Mouse (Mus musculus): Measurements from ENCODE around the gene Cmtm4. TPM values are rescaled to one million over a fixed set of nuclear protein-coding genes. Genes with fewer than 3 reads are reported as not detected.
A peak's percentile ranks its signal among the peaks of the same experiment; 100 is the strongest.
"Not testable (repeated sequence)": the region's sequence is repeated elsewhere in the genome, so short reads cannot be mapped to it uniquely, and the experiment has no call there.

Cmtm4 gene
- total RNA-seq, 2 experiments from 2014 or later: 47.2 to 48.3 TPM

- peak; percentile 81 for DNase-seq
- intact Hi-C loops (cut with DNase I): loop anchor here (5.0 kb wide), 1 partner anchor 101 kb away; the partner anchor contains the start of gene Dync1li2
Observed at GRCm38 (mm10) chr8:104341106-104341561, 54.5 kb downstream of the Cmtm4 start.

- DNase-seq: peak; percentile 84
- intact Hi-C loops (cut with DNase I): loop anchor here (5.0 kb wide), 1 partner anchor 102 kb away; the partner anchor contains the start of gene Dync1li2
Observed at GRCm38 (mm10) chr8:104340233-104341105, 55.1 kb downstream of the Cmtm4 start.

- intact Hi-C loops (cut with DNase I): loop anchor here (5.0 kb wide), 1 partner anchor 102 kb away; the partner anchor contains the start of gene Dync1li2
- no peak for DNase-seq
Observed at GRCm38 (mm10) chr8:104339983-104340232, 55.7 kb downstream of the Cmtm4 start.

- peak; percentile 59 for DNase-seq
Observed at GRCm38 (mm10) chr8:104339229-104339982, 56.2 kb downstream of the Cmtm4 start, which contains the start of gene Cmtm3. Gene Cmtm3 (plus strand): TSS chr8:104339410.

GRCm38 (mm10) chr8:104337890-104338289 is 57.7 kb downstream of the Cmtm4 start:
- intact Hi-C loops (cut with DNase I): no loop called here
- DNase-seq: no peak

More at GRCm38 (mm10) chr8:104339229-104339982, 56.2 kb downstream of the Cmtm4 start, which contains the start of gene Cmtm3:
- intact Hi-C loops (cut with DNase I): no loop called here

- no peak for DNase-seq
- intact Hi-C loops (cut with DNase I): no loop called here
Observed at GRCm38 (mm10) chr8:104336806-104337205, 58.8 kb downstream of the Cmtm4 start.

GRCm38 (mm10) chr8:104334196-104334595 is 61.4 kb downstream of the Cmtm4 start:
- intact Hi-C loops (cut with DNase I): no loop called here
- no peak for DNase-seq

- DNase-seq: no peak
- intact Hi-C loops (cut with DNase I): no loop called here
Observed at GRCm38 (mm10) chr8:104333786-104334185, 61.8 kb downstream of the Cmtm4 start.

- intact Hi-C loops (cut with DNase I): no loop called here
Observed at GRCm38 (mm10) chr8:104332665-104333631, 62.7 kb downstream of the Cmtm4 start.

GRCm38 (mm10) chr8:104321930-104322329 is 73.7 kb downstream of the Cmtm4 start, which contains the start of gene Cmtm2b:
Gene Cmtm2b (plus strand): TSS chr8:104322230.
- DNase-seq; intact Hi-C loops (cut with DNase I): not testable (repeated sequence)

More at GRCm38 (mm10) chr8:104332665-104333631, 62.7 kb downstream of the Cmtm4 start:
- no peak for DNase-seq

GRCm38 (mm10) chr8:104321267-104321666 is 74.3 kb downstream of the Cmtm4 start, which contains the start of gene Gm11020:
Gene Gm11020 (plus strand): TSS chr8:104321567.
- DNase-seq; intact Hi-C loops (cut with DNase I): not testable (repeated sequence)

GRCm38 (mm10) chr8:104313311-104313710 is 82.3 kb downstream of the Cmtm4 start:
- peak; percentile 10 for DNase-seq
- intact Hi-C loops (cut with DNase I): no loop called here

GRCm38 (mm10) chr8:104312023-104312422 is 83.6 kb downstream of the Cmtm4 start:
- DNase-seq; intact Hi-C loops (cut with DNase I): not testable (repeated sequence)

GRCm38 (mm10) chr8:104309441-104310155 is 86.0 kb downstream of the Cmtm4 start, which contains the start of the genes Gm45711 and Cmtm1:
Gene Gm45711 (minus strand): TSS chr8:104310081.
Gene Cmtm1 (minus strand): TSS chr8:104310145.
- intact Hi-C loops (cut with DNase I): not testable (repeated sequence)
- DNase-seq: peak; percentile 88

GRCm38 (mm10) chr8:104308341-104308740 is 87.3 kb downstream of the Cmtm4 start:
- not testable (repeated sequence) for DNase-seq

GRCm38 (mm10) chr8:104304962-104305361 is 90.6 kb downstream of the Cmtm4 start:
- DNase-seq: no peak
- intact Hi-C loops (cut with DNase I): no loop called here

More at GRCm38 (mm10) chr8:104308341-104308740, 87.3 kb downstream of the Cmtm4 start:
- intact Hi-C loops (cut with DNase I): not testable (repeated sequence)

- DNase-seq; intact Hi-C loops (cut with DNase I): not testable (repeated sequence)
Observed at GRCm38 (mm10) chr8:104302536-104302935, 93.1 kb downstream of the Cmtm4 start.

GRCm38 (mm10) chr8:104301577-104301976 is 94.0 kb downstream of the Cmtm4 start:
- intact Hi-C loops (cut with DNase I): not testable (repeated sequence)
- DNase-seq: peak; percentile 30

Measured in left cerebral cortex, postnatal 4 days (tissue).